Mouse (Mus musculus) layer of hippocampus, adult 11-12 months (tissue): ENCODE results near the gene Foxd2.

Source experiments
- DNase-seq: peaks from one replicate; pipeline ENCODE4 v3.0.0; 2022; ENCODE audit warnings: low spot score

Foxd2 gene

GRCm38 (mm10) chr4:114908829-114909601, at the start of gene Foxd2:
TSS of gene Foxd2 (minus strand) at chr4:114908873.
- peak; percentile 69 for DNase-seq

- DNase-seq: peak; percentile 24
These were observed 49.6 kb upstream of the Foxd2 start for GRCm38 (mm10) chr4:114958231-114958630.

- DNase-seq: no peak
These were observed 48.7 kb upstream of the Foxd2 start for GRCm38 (mm10) chr4:114957403-114957802.

GRCm38 (mm10) chr4:114953172-114953571, 44.5 kb upstream of the Foxd2 start:
- no peak for DNase-seq

DNA sequence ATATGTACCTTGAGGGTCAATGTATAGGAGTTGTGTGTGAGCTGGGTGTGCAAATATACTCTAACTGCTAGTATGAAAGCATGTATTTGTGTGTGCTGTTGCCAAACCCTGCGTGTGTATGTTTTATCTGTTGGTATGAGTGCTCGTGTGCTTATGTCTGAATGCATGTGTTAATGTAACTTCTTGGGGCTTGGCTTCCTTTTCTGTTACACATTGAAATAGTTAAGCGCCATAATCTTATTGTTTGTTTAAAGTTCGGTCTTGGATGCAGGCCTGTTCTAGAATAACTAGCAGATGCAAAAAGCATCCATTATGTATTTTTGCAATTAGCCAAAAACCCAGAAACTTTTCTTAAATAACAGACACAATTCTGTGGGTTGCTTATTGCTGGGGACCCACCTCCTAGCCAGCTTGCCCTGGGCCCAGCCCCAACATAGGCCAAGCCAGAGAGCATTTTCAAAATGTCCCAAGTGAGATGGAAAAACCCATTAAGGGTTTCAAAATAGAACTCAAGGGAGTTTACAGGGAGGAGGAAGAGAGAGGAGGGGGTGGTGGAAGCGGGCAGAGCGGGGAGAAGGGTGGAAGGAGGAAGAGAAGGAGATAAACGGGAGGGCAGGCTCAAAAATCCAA, 39.3 kb upstream of the Foxd2 start:
- DNase-seq: no peak

DNA sequence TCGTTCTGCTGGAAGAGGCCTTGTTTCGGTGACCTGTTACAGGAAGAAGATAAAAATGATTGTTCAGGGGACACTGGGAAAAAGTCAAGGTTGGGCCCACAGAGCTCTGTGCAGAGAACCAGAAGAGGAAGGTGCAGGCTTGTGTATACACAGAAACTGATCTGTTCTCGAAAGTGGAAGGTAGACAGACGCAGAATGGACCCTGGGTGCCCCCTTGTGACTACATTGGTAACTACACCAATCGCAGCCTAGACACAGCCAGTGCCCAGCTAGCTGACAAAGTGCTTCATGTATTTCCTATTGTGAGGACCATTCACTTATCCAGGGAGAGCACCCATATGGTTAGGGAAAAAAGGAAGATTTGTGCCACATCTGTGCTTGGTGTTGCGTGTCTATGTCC, 38.7 kb upstream of the Foxd2 start:
- DNase-seq: peak; percentile 88

DNA sequence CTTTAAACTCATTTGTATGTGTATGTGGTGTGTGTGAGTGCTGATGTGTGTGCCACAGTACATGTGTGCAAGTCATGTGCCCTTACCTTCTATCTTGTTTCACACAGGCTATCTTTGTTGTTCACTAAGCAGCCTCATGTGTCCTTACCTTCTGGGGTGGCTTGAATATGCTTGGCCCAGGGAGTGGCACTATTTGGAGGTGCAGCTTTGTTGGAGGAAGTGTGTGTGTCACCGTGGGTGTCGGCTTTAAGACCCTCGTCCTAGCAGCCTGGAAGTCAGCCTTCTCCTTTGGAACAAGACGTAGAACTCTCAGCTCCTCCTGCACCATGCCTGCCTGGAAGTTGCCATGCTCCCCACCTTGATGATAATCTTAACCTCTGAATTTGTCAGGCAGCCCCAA, 37.7 kb upstream of the Foxd2 start:
- no peak for DNase-seq

DNA sequence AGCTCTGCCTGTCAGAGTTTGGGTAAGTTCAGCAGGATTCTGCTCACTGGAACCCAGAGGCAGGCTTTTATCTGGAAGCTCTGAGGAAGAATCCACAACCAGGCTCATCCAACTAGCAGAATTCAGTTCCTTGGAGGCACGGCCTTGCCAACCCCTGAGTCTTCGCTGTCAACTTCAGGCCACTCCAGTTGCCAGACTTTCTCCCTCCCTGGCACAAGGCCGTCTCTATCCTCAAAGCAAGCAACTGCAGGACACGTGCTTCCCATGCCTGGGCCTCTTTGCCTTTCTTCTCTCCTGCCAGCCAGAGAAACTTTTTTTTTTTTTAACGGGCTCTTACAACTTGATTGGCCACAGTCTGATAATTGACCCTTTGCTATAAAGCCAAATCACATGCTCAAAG, 36.3 kb upstream of the Foxd2 start:
- no peak for DNase-seq

DNA sequence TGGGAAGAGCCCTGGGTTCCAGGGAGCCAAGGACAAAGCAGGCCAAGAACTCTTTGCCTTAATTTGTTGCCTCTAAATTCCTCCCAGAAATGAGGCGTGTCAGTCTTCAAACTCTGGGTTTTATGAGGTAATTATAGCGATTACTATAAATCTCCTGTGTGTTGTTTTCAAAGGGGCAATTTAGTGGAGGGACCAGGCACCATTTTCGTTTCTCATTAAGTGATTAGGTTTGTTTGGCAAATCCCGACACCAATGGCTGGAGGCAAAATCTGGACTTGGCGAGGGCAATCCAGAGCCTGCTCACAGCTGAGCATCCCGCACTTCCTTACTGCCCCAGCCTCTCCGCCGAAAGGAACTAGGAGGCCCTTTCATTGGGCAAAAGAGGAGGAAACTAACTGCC, 33.9 kb upstream of the Foxd2 start:
- no peak for DNase-seq

- DNase-seq: no peak
These were observed 33.4 kb upstream of the Foxd2 start for GRCm38 (mm10) chr4:114942112-114942511.

GRCm38 (mm10) chr4:114941311-114941710, 32.6 kb upstream of the Foxd2 start:
- no peak for DNase-seq

DNA sequence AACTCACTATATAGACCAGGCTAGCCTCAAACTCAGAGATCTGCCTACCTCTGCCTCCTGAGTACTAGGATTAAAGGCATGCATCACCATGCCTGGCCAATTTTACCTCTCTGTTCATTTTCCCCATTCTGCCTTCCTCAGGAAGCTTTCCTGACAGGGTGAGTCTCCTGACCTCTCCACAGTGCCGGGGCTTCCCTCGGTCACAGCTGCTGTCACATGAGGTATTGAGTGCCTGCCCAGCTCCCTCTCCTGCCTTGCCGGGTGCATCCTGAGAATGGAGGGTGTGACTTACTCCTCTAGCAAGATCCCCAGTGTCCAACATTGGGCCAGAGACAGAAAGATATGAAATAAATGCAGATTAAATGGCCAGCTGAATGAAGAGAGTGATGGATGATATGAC, 29.6 kb upstream of the Foxd2 start:
- DNase-seq: no peak

GRCm38 (mm10) chr4:114937459-114938047, 28.9 kb upstream of the Foxd2 start:
- no peak for DNase-seq

DNA sequence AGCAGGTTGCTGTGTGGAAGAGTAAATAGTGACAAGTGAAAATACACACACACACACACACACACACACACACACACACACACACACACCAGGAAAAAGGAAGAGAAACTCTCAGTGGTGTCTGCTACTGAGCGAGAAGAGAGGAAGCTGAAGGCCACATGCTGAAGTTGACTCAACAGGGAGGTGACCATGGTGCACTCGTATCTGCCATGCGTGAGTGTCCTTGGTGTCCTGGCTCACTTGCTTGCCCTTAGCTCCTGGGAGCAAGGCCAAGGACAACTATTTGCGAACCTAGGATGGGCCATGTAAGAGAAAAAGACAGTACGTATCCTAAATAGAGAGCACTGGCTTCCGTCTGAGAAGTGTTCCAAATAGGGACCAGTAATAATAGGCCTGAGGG, 25.5 kb upstream of the Foxd2 start:
- no peak for DNase-seq

GRCm38 (mm10) chr4:114932747-114933146, 24.1 kb upstream of the Foxd2 start:
- no peak for DNase-seq

DNA sequence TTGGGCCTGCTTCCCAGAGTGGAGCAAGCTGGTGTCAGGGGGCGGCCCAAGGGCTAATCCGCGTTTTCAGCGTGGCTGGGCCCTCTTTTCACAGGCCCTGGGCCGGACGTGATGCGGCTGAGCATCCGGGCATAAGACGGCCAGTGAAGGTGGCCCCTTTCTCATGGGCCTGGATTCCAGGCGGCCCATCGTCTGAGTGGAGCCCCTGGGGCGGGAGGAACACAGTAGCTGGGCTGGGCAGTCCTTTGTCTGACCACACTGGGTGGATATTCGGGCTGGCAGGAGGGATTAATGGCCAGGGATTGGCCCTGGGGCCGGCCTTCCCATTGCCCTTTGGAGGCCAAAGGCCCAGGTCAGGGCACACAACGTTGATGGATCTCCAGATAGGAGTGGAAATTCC, 20.5 kb upstream of the Foxd2 start:
- no peak for DNase-seq

DNA sequence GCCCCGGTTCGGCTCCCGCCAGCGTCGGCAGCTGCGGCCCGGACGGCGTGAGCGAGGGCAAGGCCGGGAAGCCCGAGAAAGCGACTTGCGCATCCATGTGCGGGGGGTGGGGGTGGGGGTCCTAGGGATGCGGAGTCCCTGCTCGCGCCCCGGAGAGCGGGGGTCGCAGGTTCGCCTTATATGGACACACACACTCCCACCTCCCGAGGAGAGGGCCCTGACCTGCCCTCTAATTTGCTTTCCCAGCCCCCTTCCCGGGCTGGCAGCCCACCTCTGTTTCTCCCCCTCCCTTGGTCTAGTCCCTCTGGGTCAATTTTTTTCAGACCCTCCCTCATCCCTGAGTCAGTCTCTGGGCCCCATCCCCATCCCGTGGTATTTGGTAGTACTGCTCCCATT, 17.2 kb upstream of the Foxd2 start, which contains the start of gene Foxe3:
Gene Foxe3 (minus strand): TSS at position 97 of the 396 bp plus-strand sequence.
- no peak for DNase-seq

DNA sequence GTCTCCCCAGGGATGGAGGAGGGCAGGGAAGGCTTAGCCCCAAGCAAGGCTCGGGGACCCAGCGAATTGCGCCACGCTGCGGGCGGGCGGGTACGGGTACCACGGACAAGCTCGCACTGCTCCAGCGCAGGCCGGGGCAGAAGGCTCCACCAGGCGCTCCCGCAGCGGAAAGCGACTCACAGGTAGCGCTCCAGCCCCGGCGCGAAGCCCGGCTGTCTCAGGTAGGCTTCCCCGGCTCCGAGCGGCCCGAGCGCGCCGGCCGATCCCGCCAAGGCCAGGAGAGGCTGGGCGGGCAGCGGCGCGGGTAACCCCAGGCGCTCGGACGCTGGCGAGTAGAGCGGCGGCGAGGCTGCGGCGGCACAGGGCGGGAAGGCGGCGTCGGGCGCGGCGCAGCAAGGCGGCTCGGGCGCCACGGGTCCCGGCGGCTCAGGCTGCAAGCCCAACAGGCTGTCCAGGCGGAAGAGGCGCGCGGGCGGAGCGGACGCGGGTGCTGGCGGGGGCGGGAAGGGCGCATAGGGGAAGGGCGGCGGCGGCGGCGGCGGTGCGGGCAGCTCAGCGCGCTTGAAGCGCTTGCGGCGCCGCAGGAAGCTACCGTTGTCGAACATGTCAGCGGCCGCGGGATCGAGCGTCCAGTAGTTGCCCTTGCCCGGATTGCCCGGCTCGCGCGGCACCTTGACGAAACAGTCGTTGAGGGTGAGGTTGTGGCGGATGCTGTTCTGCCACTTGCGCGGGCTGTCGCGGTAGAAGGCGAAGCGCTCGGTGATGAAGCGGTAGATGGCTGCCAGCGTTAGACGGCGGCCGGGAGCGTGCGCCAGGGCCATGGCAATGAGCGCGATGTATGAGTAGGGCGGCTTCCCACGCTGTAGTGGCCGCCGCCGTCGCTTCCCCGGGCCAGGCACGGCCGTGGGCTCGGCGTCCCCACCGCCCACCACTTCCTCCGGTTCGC, 16.6 kb upstream of the Foxd2 start:
- DNase-seq: no peak

GRCm38 (mm10) chr4:114917091-114917490, 8.4 kb upstream of the Foxd2 start:
- peak; percentile 19 for DNase-seq

DNA sequence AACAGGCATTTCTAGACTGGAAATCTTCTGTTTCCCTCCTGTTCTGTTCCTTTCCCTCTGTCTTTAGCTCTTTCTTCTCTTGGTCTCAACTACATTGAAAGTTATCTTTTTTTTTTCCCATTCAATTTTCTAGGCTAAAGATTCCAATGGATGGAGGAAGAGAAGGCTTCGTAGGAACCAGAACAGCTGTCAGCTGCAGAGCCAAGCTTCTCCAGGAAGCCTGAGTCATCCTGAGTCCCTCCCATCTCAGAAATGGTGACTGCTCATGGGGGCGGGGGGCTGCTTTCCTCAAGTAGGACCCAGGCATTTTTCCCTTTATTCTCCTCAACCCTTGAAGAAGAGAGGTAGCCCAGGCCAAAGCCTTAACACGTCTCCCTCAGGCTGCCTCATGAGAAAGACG, 7.4 kb upstream of the Foxd2 start:
- DNase-seq: no peak

DNA sequence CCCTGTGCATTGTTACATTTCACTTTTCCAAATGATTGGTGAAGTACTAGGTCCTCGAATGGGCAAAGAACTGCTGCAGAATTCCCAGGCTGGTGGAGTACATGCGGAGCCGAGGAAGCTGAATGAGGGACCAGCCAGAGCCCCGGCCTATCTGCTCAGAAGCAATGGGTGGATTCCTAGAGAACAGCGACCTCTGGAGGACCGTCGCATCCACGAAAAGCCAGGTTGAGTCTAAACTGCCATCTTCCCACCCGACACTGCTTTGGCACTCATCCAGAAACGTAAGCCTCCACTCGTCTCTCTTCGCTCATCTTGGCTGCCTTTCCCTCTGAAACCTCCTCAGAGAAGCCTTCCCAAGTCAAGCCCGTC, 4.9 kb upstream of the Foxd2 start:
- DNase-seq: peak; percentile 62
